Mouse (Mus musculus) heart, adult 2 months (tissue): ENCODE data around the gene Clic3.

ENCODE experiments used
- CTCF ChIP-seq: fragments of 200-600 bp; IDR thresholded peaks from 2 replicates; pipeline ENCODE4 v1.8.1; 2022; ENCODE audit warnings: antibody characterized with exemption, mild to moderate bottlenecking, moderate library complexity
- POLR2A ChIP-seq: fragments of 200-500 bp; IDR thresholded peaks from 2 replicates; pipeline ENCODE4 v1.6.1; 2011; ENCODE audit warnings: mild to moderate bottlenecking, low read depth, low read length, control low read depth; ENCODE audit not compliant: insufficient read depth

GRCm38 (mm10) chr2:25463630-25464029 lies 7.0 kb downstream of the Clic3 start:
- TF ChIP-seq CTCF (no peak), POLR2A (no peak)
